Mouse (Mus musculus): Measurements from ENCODE around the gene Myh14.
"Not testable (repeated sequence)": the region's sequence is repeated elsewhere in the genome, so short reads cannot be mapped to it uniquely, and the experiment has no call there.

The Myh14 gene

DNA sequence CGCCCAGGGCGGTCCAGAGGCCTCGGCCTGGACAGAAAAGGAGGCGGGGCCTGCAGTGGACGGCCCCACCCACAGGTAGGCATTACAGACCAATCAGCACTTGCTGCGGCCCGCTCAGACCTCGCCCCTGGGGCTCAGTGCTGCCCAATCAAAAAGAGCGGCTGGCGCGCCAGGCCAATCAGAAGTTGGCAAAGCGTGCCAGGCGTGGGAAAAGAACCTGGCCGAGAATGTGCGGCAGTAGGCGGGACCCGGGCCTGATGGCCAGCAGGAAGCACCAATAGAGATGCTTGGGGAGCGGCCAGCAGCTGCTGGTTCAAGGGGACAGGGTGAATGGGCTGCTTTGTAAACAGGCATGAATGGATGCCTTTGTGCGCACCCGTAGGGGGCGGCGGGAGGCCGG lies at the start of gene Myh14:
Myh14 (minus strand) TSS at position 41 of the 400 bp plus-strand sequence.
- DNase-seq, result peak; percentile 97 to 98

DNA sequence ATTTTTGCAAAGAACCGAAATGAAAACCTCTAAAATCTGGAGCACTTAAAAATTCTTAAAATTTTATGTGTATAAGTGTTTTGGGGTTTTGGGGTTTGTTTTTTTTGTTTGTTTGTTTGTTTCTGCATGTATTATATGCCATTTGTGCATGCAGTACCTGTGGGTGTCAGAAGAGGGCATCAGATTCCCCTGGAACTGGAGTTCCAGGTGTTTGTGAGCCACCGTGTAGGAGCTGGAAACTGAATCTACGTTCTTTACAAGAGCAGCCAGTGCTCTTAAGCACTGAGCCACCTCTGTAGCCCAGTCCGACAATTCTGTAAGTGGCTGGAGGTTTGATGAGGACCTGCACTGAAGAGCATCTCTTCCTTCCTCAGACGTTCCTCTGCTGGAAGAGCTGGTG lies 39.2 kb upstream of the Myh14 start:
- DNase-seq, result no peak

DNA sequence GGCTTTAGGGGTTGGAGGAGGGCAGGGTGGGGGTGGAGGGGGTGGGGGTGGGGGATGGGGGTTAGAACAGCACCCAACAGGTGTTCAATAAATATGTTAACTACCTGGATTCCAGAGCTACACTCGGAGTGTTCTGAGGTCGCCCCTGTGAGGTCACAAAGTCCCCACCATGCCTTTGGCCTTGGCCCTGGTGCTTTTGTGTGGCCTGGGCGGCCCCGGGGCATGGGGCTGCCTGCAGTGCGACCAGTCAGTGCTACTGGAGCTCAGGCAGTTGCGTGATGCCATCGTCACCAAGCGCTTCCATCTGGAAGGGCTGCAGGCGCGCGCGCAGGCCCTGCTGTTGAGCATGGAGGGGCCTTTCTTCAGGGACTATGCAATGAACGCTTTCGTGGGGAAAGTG lies 37.9 kb upstream of the Myh14 start, which contains the start of gene Izumo2:
Izumo2 (plus strand) TSS at position 169 of the 400 bp plus-strand sequence.
- no peak for DNase-seq

GRCm38 (mm10) chr7:44708093-44708492 lies 37.5 kb upstream of the Myh14 start:
- DNase-seq, result not testable (repeated sequence)

DNA sequence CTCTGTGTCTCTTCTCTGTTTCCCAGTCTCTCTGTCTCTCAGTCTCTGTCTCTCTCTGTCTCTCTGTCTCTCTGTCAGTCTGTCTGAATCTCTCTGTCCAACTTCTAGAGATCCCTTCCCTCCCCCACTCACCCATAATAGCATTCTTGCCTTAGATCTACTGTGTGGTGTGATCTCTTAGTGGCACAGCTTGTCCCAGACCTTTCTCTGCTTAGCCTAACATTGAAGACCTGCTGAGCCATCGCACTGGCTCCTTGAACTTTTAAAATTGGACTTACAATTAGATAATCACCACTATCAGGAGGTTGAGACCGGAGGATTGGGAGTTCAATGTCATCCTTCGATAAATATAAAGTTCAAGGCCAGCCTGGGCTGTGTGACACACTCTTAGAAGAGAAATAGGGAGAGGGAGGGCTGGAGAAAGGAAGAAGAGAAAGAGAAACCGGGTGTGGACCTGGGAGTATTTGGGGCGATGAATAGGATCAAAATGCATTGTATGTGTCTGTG lies 36.6 kb upstream of the Myh14 start:
- no peak for DNase-seq

- no peak for DNase-seq
These were observed 35.7 kb upstream of the Myh14 start for GRCm38 (mm10) chr7:44706322-44706721.

DNA sequence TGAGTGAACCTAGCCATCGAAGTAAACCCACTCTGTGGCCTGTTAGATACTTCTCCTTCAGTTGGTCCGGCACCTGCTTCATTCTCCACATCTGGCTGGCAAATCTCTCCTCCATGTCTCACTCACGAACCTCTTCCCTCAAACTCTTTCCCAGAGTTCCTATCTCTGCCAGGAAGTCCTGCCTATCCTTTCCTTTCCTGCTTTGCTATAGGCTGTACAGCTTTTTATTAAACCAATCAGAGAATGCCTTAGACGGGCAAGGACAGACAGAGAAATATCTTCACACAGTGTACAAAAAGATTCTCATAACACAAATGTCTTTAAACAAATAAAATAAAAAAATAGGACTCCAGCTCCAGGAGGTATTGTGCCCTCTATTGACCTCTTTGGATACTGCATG lies 34.4 kb upstream of the Myh14 start:
- no peak for DNase-seq

DNA sequence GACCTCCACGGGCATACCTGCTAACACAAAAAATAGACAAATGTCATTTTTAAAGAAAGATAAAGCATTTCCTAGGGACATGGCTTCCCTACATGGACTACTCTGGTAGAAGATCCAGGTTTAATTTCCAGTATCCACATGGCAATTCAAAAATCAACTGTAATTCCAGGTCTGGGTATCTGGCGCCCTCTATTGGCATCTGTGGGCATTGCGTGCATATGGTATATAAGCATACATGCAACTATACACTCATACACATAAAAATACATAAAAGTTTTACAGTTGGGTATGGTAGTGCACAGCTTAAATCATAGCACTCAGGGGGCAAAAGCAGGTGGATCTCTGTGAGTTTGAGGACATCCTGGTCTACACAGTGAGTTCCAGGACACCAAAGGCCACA lies 33.7 kb upstream of the Myh14 start:
- DNase-seq, result peak; percentile 26 to 61

DNA sequence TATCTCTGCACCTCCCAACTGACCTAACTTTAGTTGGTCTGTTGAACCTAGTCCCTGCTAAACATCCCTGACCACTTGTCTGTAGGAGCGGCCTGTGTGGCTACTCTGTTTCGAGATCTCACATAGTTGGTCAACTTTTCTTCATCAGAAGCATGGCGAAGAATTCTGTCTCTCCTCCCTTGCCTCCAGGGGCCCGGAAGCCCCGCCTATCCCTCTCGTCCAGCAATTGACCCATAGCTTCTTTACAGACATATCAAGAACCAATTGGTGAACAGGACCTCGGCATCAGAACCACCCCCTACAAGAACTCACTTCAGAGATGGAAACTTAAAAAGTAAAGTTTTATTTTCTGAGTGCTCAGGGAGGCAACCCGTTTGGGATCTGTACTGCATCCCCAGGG lies 32.3 kb upstream of the Myh14 start:
- DNase-seq, result no peak

DNA sequence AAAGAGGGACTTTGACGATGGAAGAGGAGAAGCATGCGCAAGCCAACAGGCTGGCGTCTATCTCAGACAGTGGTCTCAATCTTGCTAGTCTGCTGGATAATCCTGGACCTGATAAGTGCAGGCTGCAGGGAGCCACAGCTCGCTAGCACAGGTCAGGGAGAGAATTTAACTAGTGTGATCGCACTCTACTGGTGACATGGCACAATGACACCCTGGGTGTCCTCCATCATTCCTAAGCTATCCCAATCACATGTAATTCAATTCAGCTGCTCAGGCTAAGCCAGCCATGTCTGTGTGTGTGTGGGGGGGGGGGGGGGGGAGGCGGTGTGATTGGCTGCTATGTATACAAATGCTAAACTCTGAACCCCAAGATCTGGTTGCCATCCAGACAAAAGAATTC lies 31.3 kb upstream of the Myh14 start:
- DNase-seq, result peak; percentile 72 to 74

GRCm38 (mm10) chr7:44697980-44698379 lies 27.3 kb upstream of the Myh14 start:
- no peak for DNase-seq

GRCm38 (mm10) chr7:44697191-44697710 lies 26.6 kb upstream of the Myh14 start:
- DNase-seq, result peak; percentile 70 to 79

DNA sequence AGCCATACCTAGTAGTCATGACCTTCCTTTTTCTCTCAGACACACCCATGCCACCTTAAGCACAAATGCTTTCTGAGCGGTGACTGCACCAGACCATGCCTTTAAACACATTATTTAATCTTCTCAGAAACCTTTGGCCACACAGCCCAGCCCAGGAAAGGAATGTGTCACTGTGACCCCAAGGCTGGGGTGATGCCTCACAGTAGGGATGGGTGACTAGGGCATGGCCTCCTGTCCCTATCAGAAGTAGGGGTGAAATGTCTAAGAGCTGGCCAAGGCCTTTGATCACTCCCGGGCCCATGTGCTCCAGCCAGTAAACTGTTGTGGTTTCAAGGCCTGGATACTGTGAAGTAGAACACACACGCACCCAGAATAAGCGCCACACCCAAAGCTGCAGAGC lies 24.6 kb upstream of the Myh14 start:
- DNase-seq, result no peak

DNA sequence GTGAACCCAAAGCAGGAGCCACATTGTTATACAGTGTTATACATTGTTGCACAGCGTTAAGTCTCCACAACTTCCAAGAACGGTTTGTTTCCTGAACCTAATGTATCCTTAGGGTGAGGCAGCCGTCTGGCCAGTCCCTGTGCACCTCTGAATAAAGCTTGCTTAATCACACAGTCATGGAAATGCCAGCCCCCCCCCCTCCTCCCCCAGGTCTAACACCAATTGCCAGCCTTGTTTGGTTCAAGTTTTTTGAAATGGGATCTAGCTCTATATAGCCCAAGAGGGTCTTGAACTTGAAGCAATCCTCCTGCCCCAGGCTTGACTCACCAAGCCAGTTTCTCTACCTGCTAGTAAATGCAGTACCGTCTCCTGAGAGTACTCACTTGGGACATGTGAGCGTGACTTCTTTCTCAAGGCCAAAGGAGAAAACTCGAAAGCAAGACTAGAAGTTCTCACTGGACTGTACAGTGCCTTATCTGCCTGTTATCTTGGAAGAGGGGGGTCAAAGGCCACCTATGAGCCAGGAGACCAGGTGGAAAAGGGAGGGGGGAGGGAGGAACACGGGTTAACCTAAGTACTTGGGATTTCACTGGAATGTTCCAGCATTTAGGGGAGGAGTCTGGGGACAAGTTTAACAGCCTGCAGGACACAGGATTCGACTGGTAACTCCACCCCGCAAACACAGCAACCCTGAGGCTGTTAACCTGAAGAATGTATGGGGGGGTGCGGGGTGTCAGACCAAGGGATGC lies 23.0 kb upstream of the Myh14 start:
- DNase-seq, result no peak

DNA sequence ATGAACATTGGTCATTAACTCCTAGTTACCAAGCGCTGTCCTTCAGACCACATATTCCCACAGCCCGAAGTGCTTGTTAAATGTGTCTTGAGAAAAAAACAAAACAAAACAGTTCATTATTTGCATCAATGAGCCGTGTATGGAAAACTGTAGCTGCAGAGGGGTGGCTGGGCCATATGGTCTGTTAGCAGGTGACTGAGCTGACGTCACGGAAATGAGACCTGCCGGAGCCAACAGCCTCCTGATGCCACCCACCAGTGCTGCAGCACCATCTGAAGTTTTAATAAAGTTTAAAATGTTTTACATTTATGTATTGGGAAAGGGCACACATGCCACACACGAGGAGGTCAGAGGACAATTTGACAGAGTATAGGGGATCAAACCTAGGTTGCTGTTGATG lies 18.7 kb upstream of the Myh14 start:
- peak; percentile 61 for DNase-seq

DNA sequence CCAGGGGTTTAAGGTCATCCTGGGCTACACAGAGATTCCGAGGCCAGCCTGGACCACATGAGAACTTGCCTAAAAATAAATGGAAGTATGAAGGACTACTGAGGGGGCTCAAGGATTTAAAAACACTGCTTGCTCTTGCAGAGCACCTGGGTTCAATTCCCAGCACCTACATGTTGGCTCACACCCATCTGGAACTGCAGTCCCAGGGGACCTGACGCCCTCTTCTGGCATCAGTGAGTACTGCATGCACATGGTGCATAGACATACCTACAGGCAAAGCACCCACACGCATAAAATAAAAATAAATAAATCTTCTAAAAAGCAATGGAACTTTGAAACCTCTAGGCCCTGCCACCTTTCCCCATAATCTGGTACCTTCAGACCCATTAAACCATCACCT lies 18.2 kb upstream of the Myh14 start:
- DNase-seq, result peak in 1 of 2 experiments; percentile 3

GRCm38 (mm10) chr7:44685531-44686402 lies 15.1 kb upstream of the Myh14 start:
- no peak for DNase-seq

- no peak for DNase-seq
These were observed 13.0 kb upstream of the Myh14 start for GRCm38 (mm10) chr7:44683656-44684055.

GRCm38 (mm10) chr7:44676611-44677010 lies 6.0 kb upstream of the Myh14 start:
- peak; percentile 81 to 88 for DNase-seq

- DNase-seq, result peak in 1 of 2 experiments; percentile 58
These were observed 5.5 kb upstream of the Myh14 start for GRCm38 (mm10) chr7:44676126-44676525.

GRCm38 (mm10) chr7:44675171-44675570 lies 4.5 kb upstream of the Myh14 start:
- DNase-seq, result no peak

- DNase-seq, result no peak
These were observed 3.9 kb upstream of the Myh14 start for GRCm38 (mm10) chr7:44674511-44674910.

DNA sequence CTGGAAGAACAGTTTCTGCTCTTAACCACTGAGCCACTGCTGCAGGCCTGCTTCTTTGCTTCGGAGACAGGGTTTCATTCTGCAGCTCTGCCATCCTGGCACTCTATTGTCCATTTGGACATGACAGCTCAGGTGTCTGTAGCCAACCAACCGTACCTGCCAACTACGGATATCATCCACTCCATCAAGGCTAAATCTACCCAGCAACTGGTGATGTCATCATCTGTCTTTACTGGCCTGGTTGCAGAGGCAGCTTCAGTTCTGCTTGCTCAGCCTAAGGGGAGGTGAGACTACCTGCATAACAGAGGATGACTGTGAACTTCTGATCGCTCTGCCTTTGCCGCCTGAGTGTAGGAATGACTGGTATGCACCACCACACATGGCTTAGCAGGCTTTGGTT lies 1.6 kb upstream of the Myh14 start:
- peak; percentile 46 to 60 for DNase-seq

DNA sequence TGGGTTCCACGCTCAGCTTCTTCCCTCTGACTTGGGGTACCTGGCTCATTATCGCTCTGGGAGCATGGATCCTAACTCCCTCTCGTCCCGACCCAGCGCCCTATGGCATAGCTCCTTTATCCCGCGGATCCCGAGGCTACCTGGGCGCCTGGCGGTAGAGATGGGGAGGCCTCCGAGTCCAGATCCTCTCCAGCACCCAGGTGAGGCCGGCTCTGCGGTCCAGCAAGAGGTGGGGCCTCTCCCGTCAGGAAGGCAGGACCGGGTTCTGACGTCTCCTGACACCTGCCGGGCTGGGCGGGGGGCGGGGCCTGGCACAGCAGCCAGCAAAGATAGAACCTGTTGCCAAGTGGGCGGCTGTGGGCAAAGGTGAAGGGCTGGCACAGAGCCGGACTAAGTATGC lies 1.5 kb downstream of the Myh14 start:
- DNase-seq, result peak; percentile 31 to 43

Measured in cerebellum, adult 18-20 months (tissue).